Mouse (Mus musculus): Measurements from ENCODE around the gene Lilr4b.
"Not testable (repeated sequence)": the region's sequence is repeated elsewhere in the genome, so short reads cannot be mapped to it uniquely, and the experiment has no call there.

Lilr4b gene

GRCm38 (mm10) chr10:51480397-51480796 lies at the start of gene Lilr4b, which contains the start of gene Gm49339:
Lilr4b (plus strand) TSS chr10:51480632.
Gm49339 (plus strand) TSS chr10:51480612.
- DNase-seq, result not testable (repeated sequence)

GRCm38 (mm10) chr10:51432940-51433339 lies 47.5 kb upstream of the Lilr4b start:
- DNase-seq, result no peak

GRCm38 (mm10) chr10:51435684-51436083 lies 44.7 kb upstream of the Lilr4b start:
- DNase-seq, result no peak

- DNase-seq, result no peak
Observed at GRCm38 (mm10) chr10:51451610-51452009, 28.8 kb upstream of the Lilr4b start.

GRCm38 (mm10) chr10:51453616-51454298 lies 26.7 kb upstream of the Lilr4b start:
- DNase-seq, result no peak

GRCm38 (mm10) chr10:51454365-51454764 lies 26.1 kb upstream of the Lilr4b start:
- no peak for DNase-seq

GRCm38 (mm10) chr10:51455762-51456161 lies 24.7 kb upstream of the Lilr4b start:
- DNase-seq, result no peak

GRCm38 (mm10) chr10:51456369-51456768 lies 24.1 kb upstream of the Lilr4b start:
- no peak for DNase-seq

- DNase-seq, result not testable (repeated sequence)
Observed at GRCm38 (mm10) chr10:51463800-51464199, 16.6 kb upstream of the Lilr4b start.

- not testable (repeated sequence) for DNase-seq
Observed at GRCm38 (mm10) chr10:51490691-51491090, 10.3 kb downstream of the Lilr4b start, which contains the start of gene Lilrb4a. Lilrb4a (plus strand) TSS chr10:51490956.

GRCm38 (mm10) chr10:51520021-51520420 lies 39.6 kb downstream of the Lilr4b start:
- no peak for DNase-seq

- DNase-seq, result no peak
Observed at GRCm38 (mm10) chr10:51521453-51521852, 41.0 kb downstream of the Lilr4b start.

GRCm38 (mm10) chr10:51526090-51526489 lies 45.7 kb downstream of the Lilr4b start:
- DNase-seq, result peak; percentile 6

- no peak for DNase-seq
Observed at GRCm38 (mm10) chr10:51526633-51527032, 46.2 kb downstream of the Lilr4b start.

- peak; percentile 19 for DNase-seq
Observed at GRCm38 (mm10) chr10:51528840-51529434, 48.5 kb downstream of the Lilr4b start.

GRCm38 (mm10) chr10:51529497-51529896 lies 49.1 kb downstream of the Lilr4b start:
- DNase-seq, result no peak

- DNase-seq, result no peak
Observed at GRCm38 (mm10) chr10:51530813-51531212, 50.4 kb downstream of the Lilr4b start.

Measured in liver (tissue).